Mouse (Mus musculus) spleen, adult 12 weeks (tissue): ENCODE measurements around the gene Gm10408.
"Not testable (repeated sequence)": the region's sequence is repeated elsewhere in the genome, so short reads cannot be mapped to it uniquely, and the experiment has no call there.

Experiments used
- DNase-seq: peaks from one replicate; pipeline ENCODE4 v3.0.0; 2022; ENCODE audit warnings: low spot score

Gm10408 gene

DNA sequence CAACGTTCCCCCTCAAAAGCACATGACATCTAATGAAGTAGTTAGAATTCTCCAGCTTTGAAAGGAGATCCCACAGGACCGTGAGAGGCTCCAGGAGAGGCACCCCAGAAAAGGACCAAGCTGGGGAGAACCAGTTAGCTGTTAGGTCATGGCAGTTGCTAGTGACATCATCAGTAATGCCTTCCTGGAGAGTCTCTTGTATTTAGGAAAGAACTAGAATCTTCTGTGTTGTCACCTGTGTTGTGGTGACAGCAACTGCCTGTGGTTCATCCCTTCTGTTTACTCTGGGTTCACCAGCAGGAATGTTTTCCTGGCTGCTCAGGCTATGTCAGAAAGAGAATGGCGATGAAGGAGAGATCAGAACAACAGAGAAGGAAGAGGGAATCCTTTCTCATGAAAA is at the start of gene Gm10408:
TSS of gene Gm10408 (plus strand) at position 301 of the 400 bp plus-strand sequence.
- not testable (repeated sequence) for DNase-seq

DNA sequence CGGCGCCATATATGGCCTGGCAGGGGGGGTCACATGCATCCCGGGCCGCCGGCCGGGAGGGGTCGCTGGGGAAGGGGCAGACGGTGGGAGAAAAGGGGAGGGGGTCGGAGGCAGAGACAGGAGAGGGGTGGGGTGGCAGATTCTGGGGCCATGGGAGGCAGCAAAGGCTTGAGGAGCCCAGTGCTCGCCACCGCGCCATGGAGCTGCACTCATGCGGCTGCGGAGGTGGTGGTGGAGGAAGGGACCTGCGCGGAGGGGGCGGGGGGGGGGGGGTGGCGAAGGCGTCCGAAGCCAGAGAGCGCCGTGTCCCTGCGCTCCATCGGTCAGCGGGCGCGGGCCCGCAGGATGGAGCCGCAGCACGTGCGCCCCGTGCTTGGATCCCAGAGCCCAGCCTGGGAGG is 36.9 kb upstream of the Gm10408 start, which contains the start of gene Gm10409:
TSS of gene Gm10409 (plus strand) at position 301 of the 400 bp plus-strand sequence.
- DNase-seq = not testable (repeated sequence)

GRCm38 (mm10) chr14:3427803-3428202 is 21.4 kb upstream of the Gm10408 start, which contains the start of gene Gm3005:
Gene Gm3005, plus strand, starts transcription at chr14:3428103.
- not testable (repeated sequence) for DNase-seq
